Mouse (Mus musculus) Patski (cell line): ENCODE data around the gene Olfr1385. TPM values are rescaled to one million over a fixed set of nuclear protein-coding genes. Genes with fewer than 3 reads are reported as not detected.
"Not testable (repeated sequence)": the region's sequence is repeated elsewhere in the genome, so short reads cannot be mapped to it uniquely, and the experiment has no call there.

ENCODE experiments used
- ATAC-seq: fragments of 100-300 bp; one replicate; pipeline ENCODE4 v1.8.0; 2021
- CTCF ChIA-PET: fragments of 350-600 bp; sonication (Branson Sonifier 250); formaldehyde crosslinking; loops from one replicate; lab custom pipeline; 2022; ENCODE audit warnings: inconsistent platforms; lab: Charles Lee
- POLR2A ChIA-PET: fragments of 350-600 bp; sonication (Branson Sonifier 250); formaldehyde crosslinking; loops from one replicate; lab custom pipeline; 2022; ENCODE audit warnings: antibody characterized with exemption, inconsistent platforms; lab: Charles Lee
- DNase-seq: peaks from one replicate; pipeline ENCODE4 v3.0.0-alpha.2; 2011; ENCODE audit warnings: low read depth, low spot score
- H3K27me3 ChIP-seq: fragments of 371-371 bp; one replicate; pipeline ENCODE4 v1.5.1; 2021
- CTCF ChIP-seq: fragments of 100-300 bp; IDR thresholded peaks from one replicate; pipeline ENCODE4 v1.5.1; 2021
- in situ Hi-C: fragments of 300-500 bp; cut with MboI; formaldehyde crosslinking; loops from 3 replicates; pipeline ENCODE4 v1.11.1; 2018; ENCODE audit warnings: low pct_unique_long_range_greater_than_20kb, mixed read lengths
- polyA plus RNA-seq: library from polyadenylated mRNA; unstranded; gene quantifications from one replicate; pipeline ENCODE4 v1.2.3, GENCODE M21; 2021

Gene Olfr1385
- not detected for polyA plus RNA-seq

DNA sequence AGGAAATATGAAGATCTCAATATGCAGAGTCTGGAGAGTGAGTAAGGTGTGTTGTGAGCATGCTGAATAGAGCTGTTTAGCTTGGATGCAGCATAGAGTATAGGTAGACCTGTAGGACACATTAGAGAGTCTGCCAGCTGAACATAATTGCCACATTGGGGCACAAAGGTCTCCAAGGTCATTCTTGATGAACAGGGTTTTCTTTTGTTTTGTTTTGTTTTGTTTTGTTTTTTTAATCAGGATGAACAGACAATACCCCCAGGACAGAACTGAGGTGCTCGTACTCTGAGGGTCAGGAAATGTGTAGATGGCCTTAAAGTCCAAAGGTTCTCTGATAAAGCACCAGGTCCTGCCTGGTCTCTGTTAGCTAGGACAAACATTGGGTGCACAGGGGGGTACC is at the start of gene Olfr1385:
Gene Olfr1385 (plus strand): TSS at position 301 of the 400 bp plus-strand sequence.
- CTCF ChIA-PET, ATAC-seq, DNase-seq, H3K27me3 ChIP-seq, POLR2A ChIA-PET, in situ Hi-C loops: not testable (repeated sequence)

DNA sequence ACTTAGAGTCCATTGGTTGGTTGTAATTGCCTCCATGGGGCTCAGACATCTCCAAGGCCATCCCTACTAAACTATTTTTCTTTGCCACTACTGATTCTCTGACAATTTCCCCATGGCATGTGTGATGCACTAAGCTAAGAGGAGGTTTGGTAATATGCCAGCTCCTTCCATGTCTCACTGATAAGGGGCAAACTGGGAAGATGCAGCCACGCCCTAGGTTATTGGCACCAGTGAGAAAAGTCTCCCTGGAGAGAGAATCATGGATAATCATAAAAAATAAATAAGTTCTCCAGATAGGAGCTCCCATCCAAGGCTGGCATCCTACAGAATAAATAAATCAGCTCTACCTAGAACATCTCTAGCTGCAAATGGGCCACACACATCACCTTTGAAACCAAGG is 33.8 kb upstream of the Olfr1385 start, which contains the start of gene Olfr1387:
Gene Olfr1387 (plus strand): TSS at position 301 of the 400 bp plus-strand sequence.
- CTCF ChIA-PET = no interaction called here
- in situ Hi-C loops = no loop called here
- TF ChIP-seq CTCF = no peak
- POLR2A ChIA-PET = no interaction called here
- peaks cover 4% of the 10 kb centered on the region for H3K27me3 ChIP-seq
- DNase-seq (no peak), ATAC-seq (no peak)

DNA sequence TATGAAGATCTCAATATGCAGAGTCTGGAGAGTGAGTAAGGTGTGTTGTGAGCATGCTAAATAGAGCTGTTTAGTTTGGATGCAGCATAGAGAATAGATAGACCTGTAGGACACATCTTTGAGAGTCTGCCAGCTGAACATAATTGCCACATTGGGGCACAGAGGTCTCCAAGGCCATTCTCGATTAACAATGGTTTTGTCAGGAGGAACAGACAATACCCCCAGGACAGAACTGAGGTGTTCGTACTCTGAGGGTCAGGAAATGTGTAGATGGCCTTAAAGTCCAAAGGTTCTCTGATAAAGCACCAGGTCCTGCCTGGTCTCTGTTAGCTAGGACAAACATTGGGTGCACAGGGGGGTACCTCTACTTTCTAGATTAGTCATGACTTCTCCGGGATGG is 24.1 kb upstream of the Olfr1385 start, which contains the start of gene Olfr1386:
Gene Olfr1386 (plus strand): TSS at position 301 of the 400 bp plus-strand sequence.
- in situ Hi-C loops, POLR2A ChIA-PET, CTCF ChIA-PET, ATAC-seq, DNase-seq: not testable (repeated sequence)
- H3K27me3 ChIP-seq = peaks cover 13% of the 10 kb centered on the region

DNA sequence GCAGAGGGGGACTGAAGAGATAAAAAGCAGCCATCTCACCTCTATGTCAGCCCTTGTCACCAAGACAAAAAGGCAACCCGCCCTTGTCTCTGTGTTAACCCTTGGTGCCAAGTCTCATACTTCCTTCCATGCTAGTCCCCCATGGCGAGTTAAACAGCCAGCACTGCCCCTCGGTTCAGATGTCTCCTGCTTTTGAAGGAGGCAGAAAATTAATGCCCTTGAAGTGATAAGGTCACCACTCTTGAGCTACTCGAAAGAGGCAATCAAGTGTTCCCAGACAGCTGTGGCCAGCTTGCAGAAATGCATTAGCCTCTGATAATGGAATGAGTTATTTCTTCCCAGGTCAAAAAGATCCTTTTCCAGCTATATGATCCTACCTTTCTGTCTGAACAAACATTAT is 2.9 kb upstream of the Olfr1385 start:
- in situ Hi-C loops = no loop called here
- no peak for ATAC-seq

DNA sequence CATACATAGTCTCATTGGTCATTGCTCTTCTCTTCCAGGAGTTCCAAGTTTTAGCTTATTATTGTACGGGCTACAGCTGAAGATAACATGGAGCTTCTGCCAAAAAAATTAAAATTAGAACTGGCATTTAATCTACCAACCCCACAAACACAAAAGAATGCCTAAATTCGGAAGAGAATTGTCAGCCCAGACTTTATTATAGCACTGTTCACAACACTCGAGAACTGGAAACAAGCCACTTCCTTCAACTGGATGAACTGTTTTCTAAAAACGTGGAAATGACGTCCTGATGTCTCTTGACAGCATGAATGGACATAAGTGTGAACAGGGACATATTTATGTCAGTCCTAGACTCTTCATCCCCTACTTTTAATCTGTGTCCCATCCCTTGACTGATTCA is 29.2 kb downstream of the Olfr1385 start:
- peaks cover 9% of the 10 kb centered on the region for H3K27me3 ChIP-seq
- ChIA-PET POLR2A (no interaction called here), CTCF (no interaction called here)
- DNase-seq = no peak
- TF ChIP-seq CTCF = no peak
- in situ Hi-C loops = no loop called here
- no peak for ATAC-seq

More for the DNA sequence above, 2.9 kb upstream of the Olfr1385 start:
- POLR2A ChIA-PET = no interaction called here
- H3K27me3 ChIP-seq = no peaks in the 10 kb centered on the region
- no peak for DNase-seq
- no peak for TF ChIP-seq CTCF
- CTCF ChIA-PET = no interaction called here

DNA sequence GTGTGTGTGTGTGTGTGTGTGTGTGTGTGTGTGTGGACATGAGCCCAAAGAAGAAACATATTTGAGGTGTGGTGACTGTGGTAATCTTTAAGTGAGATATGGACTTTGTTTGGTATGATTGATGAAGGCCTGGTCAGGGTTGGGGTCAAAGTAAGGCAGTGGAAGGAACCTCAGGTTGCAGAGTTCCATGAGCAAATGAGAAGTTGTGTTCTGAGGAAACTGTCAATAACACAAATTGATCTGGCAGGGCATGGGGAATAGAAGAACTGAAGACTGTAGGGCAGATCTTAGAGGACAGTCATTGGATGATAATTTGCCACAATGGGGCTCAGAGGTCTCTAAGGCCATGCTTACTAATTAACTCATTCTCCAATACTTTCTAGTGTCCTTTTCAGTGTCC is 30.5 kb downstream of the Olfr1385 start, which contains the start of gene Olfr1383:
Gene Olfr1383 (plus strand): TSS at position 301 of the 400 bp plus-strand sequence.
- no peak for TF ChIP-seq CTCF
- peaks cover 9% of the 10 kb centered on the region for H3K27me3 ChIP-seq
- POLR2A ChIA-PET = no interaction called here
- ATAC-seq (no peak), DNase-seq (no peak)
- in situ Hi-C loops = no loop called here
- CTCF ChIA-PET = no interaction called here

DNA sequence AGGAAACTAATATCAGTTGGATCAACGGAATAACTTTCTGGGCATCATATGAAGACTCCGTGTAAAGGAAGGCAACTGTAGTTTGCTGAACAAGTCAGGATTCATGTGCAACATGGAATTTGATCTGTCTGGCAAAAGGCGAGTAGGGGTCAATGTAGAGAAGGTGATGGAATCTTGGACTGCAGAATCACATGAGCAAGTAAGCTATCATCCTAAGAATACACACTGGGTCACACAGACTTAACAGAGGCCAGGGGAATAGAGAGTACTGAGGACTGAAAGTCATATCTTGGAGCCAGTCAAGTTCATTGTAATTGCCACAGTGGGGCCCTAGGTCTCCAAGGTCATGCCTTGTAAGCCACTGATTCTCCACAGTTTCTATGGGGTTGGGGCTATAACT is 39.1 kb downstream of the Olfr1385 start, which contains the start of gene Olfr1382:
Gene Olfr1382 (plus strand): TSS at position 301 of the 400 bp plus-strand sequence.
- H3K27me3 ChIP-seq = no peaks in the 10 kb centered on the region
- DNase-seq (no peak), ATAC-seq (no peak)
- POLR2A ChIA-PET = no interaction called here
- TF ChIP-seq CTCF = no peak
- in situ Hi-C loops = loop anchor here (25.0 kb wide), 1 partner anchor 341 kb away; the partner anchor contains the start of gene Btnl9
- CTCF ChIA-PET = no interaction called here

DNA sequence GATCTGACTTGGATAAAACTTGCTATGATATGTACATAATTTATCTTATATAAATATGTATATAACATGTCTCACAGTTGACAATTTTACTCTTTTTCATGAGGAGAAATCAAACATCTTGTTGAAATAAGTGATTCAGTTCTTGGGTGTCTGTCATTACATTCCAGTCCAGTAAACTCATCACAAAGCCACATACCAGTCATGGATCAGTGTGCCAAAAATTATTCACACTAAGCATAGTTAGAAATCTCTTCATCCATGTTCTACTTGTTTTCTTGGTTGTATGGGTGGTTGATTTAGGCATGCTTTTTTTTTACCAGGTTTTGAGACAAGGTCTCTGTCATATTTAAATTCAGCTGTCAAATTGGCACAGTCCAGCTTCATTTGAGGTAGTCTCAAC is 43.9 kb downstream of the Olfr1385 start:
- ATAC-seq (peak; percentile 65), DNase-seq (peak; percentile 15)
- no peak for TF ChIP-seq CTCF
- ChIA-PET POLR2A (no interaction called here), CTCF (no interaction called here)
- in situ Hi-C loops = loop anchor here (25.0 kb wide), 1 partner anchor 345 kb away; the partner anchor contains the start of gene Btnl9
- no peaks in the 10 kb centered on the region for H3K27me3 ChIP-seq

DNA sequence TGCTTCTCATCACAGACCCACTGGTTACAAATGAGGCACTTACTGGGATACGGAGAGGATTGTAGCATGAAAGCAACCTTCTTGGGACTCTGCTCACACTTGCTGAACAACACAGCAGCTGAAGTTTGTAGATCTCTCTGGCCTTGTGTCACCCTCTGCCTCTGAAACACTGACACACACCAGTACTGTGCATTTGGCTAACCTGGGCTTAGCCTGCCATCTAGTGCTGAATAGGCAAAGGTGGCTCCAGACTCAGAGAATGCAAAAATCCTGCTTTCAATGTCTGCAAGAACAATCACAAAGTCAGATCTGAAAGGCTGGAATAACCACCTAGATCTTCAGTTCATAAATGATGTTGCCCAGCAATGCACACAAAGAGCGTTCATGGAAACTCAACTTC is 47.8 kb downstream of the Olfr1385 start:
- in situ Hi-C loops = loop anchor here (25.0 kb wide), 1 partner anchor 349 kb away; the partner anchor contains the start of gene Btnl9
- TF ChIP-seq CTCF = peak; percentile 59
- H3K27me3 ChIP-seq, POLR2A ChIA-PET, CTCF ChIA-PET, DNase-seq: not testable (repeated sequence)
- ATAC-seq = peak; percentile 57

DNA sequence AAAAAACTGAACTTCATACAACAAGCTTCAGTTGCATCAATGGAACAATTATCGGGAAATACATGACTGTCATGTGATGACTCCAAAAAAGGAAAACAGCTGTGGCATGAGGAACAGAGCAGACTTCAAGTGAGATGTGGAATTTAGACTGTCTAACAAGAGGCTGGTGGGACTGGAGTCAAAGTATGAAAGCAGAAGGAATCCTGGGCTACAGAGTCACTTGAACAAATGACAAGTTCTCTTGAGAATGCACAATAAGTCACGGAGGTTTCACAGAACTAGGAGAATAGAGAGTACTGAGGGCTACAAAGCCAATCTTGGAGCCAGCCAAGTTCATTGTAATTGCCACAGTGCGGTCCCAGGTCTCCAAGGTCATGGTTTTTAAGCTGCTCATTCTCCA is 54.3 kb downstream of the Olfr1385 start, which contains the start of gene Olfr1381:
Gene Olfr1381 (plus strand): TSS at position 301 of the 400 bp plus-strand sequence.
- H3K27me3 ChIP-seq, ATAC-seq, CTCF ChIA-PET, DNase-seq: not testable (repeated sequence)
- in situ Hi-C loops = loop anchor here (25.0 kb wide), 1 partner anchor 356 kb away; the partner anchor contains the start of gene Btnl9
- POLR2A ChIA-PET = interaction anchor here (0.6 kb wide), 1 partner anchor 110 kb away, joined by 4 read pairs; no protein-coding TSS in a partner anchor

Other genes with a start within 250 kb of the Olfr1385 start
- gene Mgat1, start 244.9 kb upstream of the Olfr1385 start, polyA plus RNA-seq = 81.9 TPM
- 0.04 TPM for gene Olfr1393, start 210.8 kb upstream of the Olfr1385 start, polyA plus RNA-seq
- gene Olfr1392, start 203.8 kb upstream of the Olfr1385 start, polyA plus RNA-seq = 0.14 TPM
- 0.08 TPM for gene Olfr10, start 184.3 kb upstream of the Olfr1385 start, polyA plus RNA-seq
- gene Olfr1391, start 166.3 kb upstream of the Olfr1385 start, polyA plus RNA-seq = not detected
- gene Olfr1390, start 153.9 kb upstream of the Olfr1385 start, polyA plus RNA-seq = not detected
- not detected for gene Olfr1389, start 66.0 kb upstream of the Olfr1385 start, polyA plus RNA-seq
- gene Olfr1388, start 52.4 kb upstream of the Olfr1385 start, polyA plus RNA-seq = not detected
- not detected for gene Olfr1387, start 33.7 kb upstream of the Olfr1385 start, polyA plus RNA-seq
- gene Olfr1386, start 24.0 kb upstream of the Olfr1385 start, polyA plus RNA-seq = not detected
- 0.26 TPM for gene Olfr1384, start 17.7 kb downstream of the Olfr1385 start, polyA plus RNA-seq
- gene Olfr1383, start 30.6 kb downstream of the Olfr1385 start, polyA plus RNA-seq = 0.45 TPM
- not detected for gene Olfr1382, start 39.2 kb downstream of the Olfr1385 start, polyA plus RNA-seq
- not detected for gene Olfr1381, start 54.4 kb downstream of the Olfr1385 start, polyA plus RNA-seq
- gene Olfr1380, start 67.8 kb downstream of the Olfr1385 start, polyA plus RNA-seq = not detected
- 10.6 TPM for gene Flt4, start 120.2 kb downstream of the Olfr1385 start, polyA plus RNA-seq
- not detected for gene Scgb3a1, start 174.5 kb downstream of the Olfr1385 start, polyA plus RNA-seq
- gene Cnot6, start 223.7 kb downstream of the Olfr1385 start, polyA plus RNA-seq = 84.4 TPM